Mouse (Mus musculus): Measurements from ENCODE around the gene Dus3l. TPM values are rescaled to one million over a fixed set of nuclear protein-coding genes. Genes with fewer than 3 reads are reported as not detected.

The Dus3l gene
- polyA plus RNA-seq, 1 experiment, result 55.6 TPM

- no peak for TF ChIP-seq CTCF (IDR thresholded peaks at IDR 0.05; ENCODE audit: extremely low read depth, insufficient read length, insufficient replicate concordance, low read depth, low read length)
- TF ChIP-seq POLR2A (IDR thresholded peaks at IDR 0.05; ENCODE audit: low read depth, low read length), result no peak
- H3K27ac ChIP-seq (ENCODE audit: insufficient read depth, low read depth, low read length), result peak overlapping the region; percentile 57
These were observed 45.7 kb downstream of the Dus3l start for GRCm38 (mm10) chr17:56810245-56810644.

DNA sequence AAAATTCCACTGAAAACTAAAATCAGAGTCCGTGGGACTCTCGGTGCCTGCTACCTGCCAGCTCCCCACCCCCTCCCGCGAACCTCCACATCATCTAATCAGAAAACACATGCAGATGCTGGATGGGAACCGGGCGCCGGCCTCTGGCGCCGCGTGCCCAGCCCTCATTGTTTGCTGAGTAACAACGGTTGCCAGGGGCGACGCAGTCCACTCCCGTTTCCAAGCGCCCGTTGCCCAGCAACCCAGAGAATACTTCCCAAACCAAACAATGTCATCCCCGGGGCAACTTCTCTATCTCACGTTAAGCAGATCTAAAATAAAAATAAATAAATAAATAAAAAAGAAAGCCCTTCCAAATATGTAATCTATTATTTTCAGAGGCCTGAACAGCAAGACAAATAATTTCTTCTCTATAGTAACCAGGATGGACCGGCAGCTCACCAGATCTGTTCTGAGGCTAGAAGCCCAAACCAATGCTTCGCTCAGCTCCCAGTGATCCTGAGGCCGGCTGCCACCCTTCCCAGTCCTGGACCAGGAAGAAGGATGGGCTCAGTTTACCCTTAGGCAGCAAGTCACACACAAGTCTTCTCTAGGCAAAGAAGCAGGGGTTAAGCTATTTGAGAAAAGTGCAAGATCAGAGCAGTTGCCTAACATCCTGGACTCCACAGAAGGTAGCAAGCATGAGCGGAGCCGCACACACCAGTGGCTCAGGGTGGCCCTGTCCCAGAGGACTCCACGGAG is 49.9 kb downstream of the Dus3l start:
- H3K27me3 ChIP-seq (ENCODE audit: control insufficient read depth, insufficient read depth, low read length), result no peaks in the 10 kb centered on the region
- H3K27ac ChIP-seq (ENCODE audit: insufficient read depth, low read depth, low read length), result peak overlapping the region; percentile 68
- peaks cover 19% of the 10 kb centered on the region for H3K4me1 ChIP-seq (ENCODE audit: control insufficient read depth, insufficient read depth, insufficient read length, low read length)
- TF ChIP-seq CTCF (IDR thresholded peaks at IDR 0.05; ENCODE audit: extremely low read depth, insufficient read length, insufficient replicate concordance, low read depth, low read length), result no peak
- no peak for TF ChIP-seq POLR2A (IDR thresholded peaks at IDR 0.05; ENCODE audit: low read depth, low read length)
- no peak overlapping the region for H3K4me3 ChIP-seq (ENCODE audit: low read depth, low read length)
- H3K36me3 ChIP-seq (ENCODE audit: control insufficient read depth, insufficient read depth, low read length), result no peaks in the 10 kb centered on the region
- WGBS, result 11% methylated on average over 24 of the region's 24 CpGs

More at GRCm38 (mm10) chr17:56810245-56810644, 45.7 kb downstream of the Dus3l start:
- Histone ChIP-seq H3K27me3 (ENCODE audit: control insufficient read depth, insufficient read depth, low read length) (no peaks in the 10 kb centered on the region), H3K36me3 (ENCODE audit: control insufficient read depth, insufficient read depth, low read length) (no peaks in the 10 kb centered on the region), H3K4me1 (ENCODE audit: control insufficient read depth, insufficient read depth, insufficient read length, low read length) (peaks cover 15% of the 10 kb centered on the region), H3K4me3 (ENCODE audit: low read depth, low read length) (no peak overlapping the region)
- WGBS, result 5% methylated on average over 3 of the region's 3 CpGs

- peak overlapping the region; percentile 68 for H3K27ac ChIP-seq (ENCODE audit: insufficient read depth, low read depth, low read length)
- WGBS, result 73% methylated on average over 3 of the region's 3 CpGs
These were observed 50.4 kb downstream of the Dus3l start for GRCm38 (mm10) chr17:56815057-56815345.

GRCm38 (mm10) chr17:56818067-56818636 is 53.6 kb downstream of the Dus3l start:
- peaks cover 9% of the 10 kb centered on the region for H3K4me1 ChIP-seq (ENCODE audit: control insufficient read depth, insufficient read depth, insufficient read length, low read length)
- no peaks in the 10 kb centered on the region for H3K36me3 ChIP-seq (ENCODE audit: control insufficient read depth, insufficient read depth, low read length)
- TF ChIP-seq POLR2A (IDR thresholded peaks at IDR 0.05; ENCODE audit: low read depth, low read length) (no peak), CTCF (IDR thresholded peaks at IDR 0.05; ENCODE audit: extremely low read depth, insufficient read length, insufficient replicate concordance, low read depth, low read length) (no peak)
- 43% methylated on average over 11 of the region's 11 CpGs for WGBS
- H3K27ac ChIP-seq (ENCODE audit: insufficient read depth, low read depth, low read length), result no peak overlapping the region
- H3K4me3 ChIP-seq (ENCODE audit: low read depth, low read length), result 0 out of 2 replicates have a peak overlapping the region, but pooled peaks have one; percentile 6
- H3K27me3 ChIP-seq (ENCODE audit: control insufficient read depth, insufficient read depth, low read length), result no peaks in the 10 kb centered on the region

More at GRCm38 (mm10) chr17:56815057-56815345, 50.4 kb downstream of the Dus3l start:
- no peak overlapping the region for H3K4me3 ChIP-seq (ENCODE audit: low read depth, low read length)
- no peaks in the 10 kb centered on the region for H3K36me3 ChIP-seq (ENCODE audit: control insufficient read depth, insufficient read depth, low read length)
- H3K27me3 ChIP-seq (ENCODE audit: control insufficient read depth, insufficient read depth, low read length), result no peaks in the 10 kb centered on the region
- TF ChIP-seq POLR2A (IDR thresholded peaks at IDR 0.05; ENCODE audit: low read depth, low read length), result no peak
- no peak for TF ChIP-seq CTCF (IDR thresholded peaks at IDR 0.05; ENCODE audit: extremely low read depth, insufficient read length, insufficient replicate concordance, low read depth, low read length)
- H3K4me1 ChIP-seq (ENCODE audit: control insufficient read depth, insufficient read depth, insufficient read length, low read length), result peaks cover 20% of the 10 kb centered on the region

- TF ChIP-seq CTCF (IDR thresholded peaks at IDR 0.05; ENCODE audit: extremely low read depth, insufficient read length, insufficient replicate concordance, low read depth, low read length) (no peak), POLR2A (IDR thresholded peaks at IDR 0.05; ENCODE audit: low read depth, low read length) (no peak)
- H3K4me3 ChIP-seq (ENCODE audit: low read depth, low read length), result no peak overlapping the region
- no peaks in the 10 kb centered on the region for H3K36me3 ChIP-seq (ENCODE audit: control insufficient read depth, insufficient read depth, low read length)
- H3K27me3 ChIP-seq (ENCODE audit: control insufficient read depth, insufficient read depth, low read length), result no peaks in the 10 kb centered on the region
- WGBS, result 67% methylated on average over 6 of the region's 6 CpGs
- H3K4me1 ChIP-seq (ENCODE audit: control insufficient read depth, insufficient read depth, insufficient read length, low read length), result peaks cover 9% of the 10 kb centered on the region
- H3K27ac ChIP-seq (ENCODE audit: insufficient read depth, low read depth, low read length), result peak overlapping the region; percentile 37
These were observed 54.5 kb downstream of the Dus3l start for GRCm38 (mm10) chr17:56819032-56819545.

Other genes with a start within 250 kb of the Dus3l start
- 2.7 TPM in 2 replicates for gene Gm20219, start 210.4 kb upstream of the Dus3l start, polyA plus RNA-seq (2012; rRNA removed)
- gene Safb2, start 180.2 kb upstream of the Dus3l start, polyA plus RNA-seq (2012; rRNA removed), result 69.2 and 110 TPM in 2 replicates
- 47.8 and 95.7 TPM in 2 replicates for gene Safb, start 179.9 kb upstream of the Dus3l start, polyA plus RNA-seq (2012; rRNA removed)
- gene 2410015M20Rik, start 155.0 kb upstream of the Dus3l start, polyA plus RNA-seq (2012; rRNA removed), result 136 and 142 TPM in 2 replicates
- 1,882 and 2,245 TPM in 2 replicates for gene Rpl36, start 151.3 kb upstream of the Dus3l start, polyA plus RNA-seq (2012; rRNA removed)
- gene Lonp1, start 137.9 kb upstream of the Dus3l start, polyA plus RNA-seq (2012; rRNA removed), result 31.1 and 55.7 TPM in 2 replicates
- 0.09 and 0.25 TPM in 2 replicates for gene Catsperd, start 136.6 kb upstream of the Dus3l start, polyA plus RNA-seq (2012; rRNA removed)
- 37.2 and 65.1 TPM in 2 replicates for gene Ranbp3, start 91.5 kb upstream of the Dus3l start, polyA plus RNA-seq (2012; rRNA removed)
- gene Ndufa11, start 47.0 kb upstream of the Dus3l start, polyA plus RNA-seq (2012; rRNA removed), result 662 and 1,009 TPM in 2 replicates
- gene Vmac, start 46.7 kb upstream of the Dus3l start, polyA plus RNA-seq (2012; rRNA removed), result 13.2 and 18.0 TPM in 2 replicates
- 34.9 and 36.8 TPM in 2 replicates for gene Nrtn, start 7.2 kb upstream of the Dus3l start, polyA plus RNA-seq (2012; rRNA removed)
- gene Prr22, start 5.5 kb downstream of the Dus3l start, polyA plus RNA-seq (2012; rRNA removed), result 2.0 and 3.7 TPM in 2 replicates
- 7.7 and 15.4 TPM in 2 replicates for gene Rfx2, start 66.3 kb downstream of the Dus3l start, polyA plus RNA-seq (2012; rRNA removed)
- not detected in 2 replicates for gene Acsbg2, start 109.7 kb downstream of the Dus3l start, polyA plus RNA-seq (2012; rRNA removed)
- not detected in 2 replicates for gene 1700061G19Rik, start 110.7 kb downstream of the Dus3l start, polyA plus RNA-seq (2012; rRNA removed)
- 25.0 and 46.3 TPM in 2 replicates for gene Mllt1, start 170.7 kb downstream of the Dus3l start, polyA plus RNA-seq (2012; rRNA removed)
- 9.0 and 28.9 TPM in 2 replicates for gene Acer1, start 217.4 kb downstream of the Dus3l start, polyA plus RNA-seq (2012; rRNA removed)
- gene Clpp, start 225.5 kb downstream of the Dus3l start, polyA plus RNA-seq (2012; rRNA removed), result 86.2 and 132 TPM in 2 replicates
- gene Alkbh7, start 232.6 kb downstream of the Dus3l start, polyA plus RNA-seq (2012; rRNA removed), result 40.8 and 63.7 TPM in 2 replicates
- not detected in 2 replicates for gene Pspn, start 235.3 kb downstream of the Dus3l start, polyA plus RNA-seq (2012; rRNA removed)
- 17.1 and 43.5 TPM in 2 replicates for gene Gtf2f1, start 246.5 kb downstream of the Dus3l start, polyA plus RNA-seq (2012; rRNA removed)
- gene Gm17949, start 246.7 kb downstream of the Dus3l start, polyA plus RNA-seq (2012; rRNA removed), result not detected in 2 replicates